Mouse (Mus musculus) MEL (cell line): ENCODE results near the gene Zfp64. TPM values are rescaled to one million over a fixed set of nuclear protein-coding genes. Genes with fewer than 3 reads are reported as not detected.
A peak's percentile ranks its signal among the peaks of the same experiment; 100 is the strongest.

Experiments
- DNase-seq: peaks from one replicate; pipeline ENCODE4 v3.0.0; 2011; ENCODE audit warnings: low read depth, low spot score
- H3K27ac ChIP-seq: 2 replicates; pipeline ENCODE4 v1.5.1; 2012; ENCODE audit warnings: low read depth, mild to moderate bottlenecking, control low read depth, low read length, moderate library complexity; ENCODE audit not compliant: control insufficient read depth
- H3K27me3 ChIP-seq, 2 experiments: fragments of 150-350 bp in 1 of 2; sonication (generic) in 1 of 2; 2 replicates each; pipeline ENCODE4 v1.6.1; 2012; ENCODE audit warnings: low read length in 2 of 2, mild to moderate bottlenecking in 2 of 2, improper control_type of control experiment in 1 of 2, moderate library complexity in 1 of 2; ENCODE audit not compliant: insufficient read depth in 2 of 2, control insufficient read depth in 1 of 2
- H3K36me3 ChIP-seq, 2 experiments: 2 replicates each; pipeline ENCODE4 v1.6.1; 2012 to 2014; ENCODE audit warnings: low read length in 2 of 2, improper control_type of control experiment in 1 of 2, inconsistent platforms in 1 of 2, mild to moderate bottlenecking in 1 of 2; ENCODE audit not compliant: insufficient read depth in 2 of 2, control insufficient read depth in 1 of 2
- H3K4me1 ChIP-seq, 2 experiments: fragments of 150-350 bp in 1 of 2; sonication (generic) in 1 of 2; 2 replicates each; pipeline ENCODE4 v1.6.1; 2012; ENCODE audit warnings: low read length in 2 of 2, improper control_type of control experiment in 1 of 2, mild to moderate bottlenecking in 1 of 2; ENCODE audit not compliant: insufficient read depth in 2 of 2, control insufficient read depth in 1 of 2
- H3K4me3 ChIP-seq, 2 experiments: fragments of 150-350 bp in 1 of 2; sonication (generic) in 1 of 2; 2 replicates each; pipeline ENCODE4 v1.5.1; 2012; ENCODE audit warnings: low read depth in 2 of 2, low read length in 2 of 2, mild to moderate bottlenecking in 2 of 2, moderate library complexity in 2 of 2, control low read depth in 1 of 2, improper control_type of control experiment in 1 of 2; ENCODE audit not compliant: control insufficient read depth in 1 of 2, insufficient read depth in 1 of 2
- H3K79me2 ChIP-seq: 2 replicates; pipeline ENCODE4 v1.6.1; 2012; ENCODE audit warnings: mild to moderate bottlenecking, low read length, moderate library complexity; ENCODE audit not compliant: control insufficient read depth, poor library complexity, insufficient read depth
- H3K9ac ChIP-seq: 2 replicates; pipeline ENCODE4 v1.6.1; 2012; ENCODE audit warnings: low read depth, mild to moderate bottlenecking, control low read depth, low read length, moderate library complexity; ENCODE audit not compliant: control insufficient read depth, poor library complexity, severe bottlenecking
- H3K9me3 ChIP-seq: fragments of 150-350 bp; sonication (generic); replicated peaks from 2 replicates; pipeline ENCODE4 v1.6.1; 2012; ENCODE audit warnings: mild to moderate bottlenecking, low read length, improper control_type of control experiment, moderate library complexity; ENCODE audit not compliant: insufficient read depth
- CHD1 ChIP-seq: IDR thresholded peaks from 2 replicates; pipeline ENCODE4 v1.6.1; 2012; ENCODE audit warnings: low read depth, mild to moderate bottlenecking, inconsistent platforms, low read length, improper control_type of control experiment
- CHD2 ChIP-seq: IDR thresholded peaks from 2 replicates; pipeline ENCODE4 v1.6.1; 2011; ENCODE audit warnings: low read length, improper control_type of control experiment
- CTCF ChIP-seq, 3 experiments: IDR thresholded peaks in 2 of 3; conservative IDR thresholded peaks in 1 of 3; 2 replicates each; pipeline ENCODE4 v1.5.1; 2011 to 2012; ENCODE audit warnings: low read length in 3 of 3, low read depth in 2 of 3, mild to moderate bottlenecking in 2 of 3, improper control_type of control experiment in 1 of 3, inconsistent platforms in 1 of 3, mixed read lengths in 1 of 3, moderate library complexity in 1 of 3; ENCODE audit not compliant: control insufficient read depth in 1 of 3, insufficient read depth in 1 of 3, poor library complexity in 1 of 3, severe bottlenecking in 1 of 3
- EP300 ChIP-seq, 2 experiments: IDR thresholded peaks; 2 replicates each; pipeline ENCODE4 v1.6.1; 2011; ENCODE audit warnings: improper control_type of control experiment in 2 of 2, low read length in 2 of 2, low read depth in 1 of 2, mild to moderate bottlenecking in 1 of 2
- ETS1 ChIP-seq: IDR thresholded peaks from 2 replicates; pipeline ENCODE4 v1.6.1; 2012; ENCODE audit warnings: low read depth, mild to moderate bottlenecking, inconsistent platforms, low read length, improper control_type of control experiment, moderate library complexity
- GABPA ChIP-seq: IDR thresholded peaks from 2 replicates; pipeline ENCODE4 v1.6.1; 2012; ENCODE audit warnings: low read depth, mild to moderate bottlenecking, inconsistent platforms, low read length, improper control_type of control experiment, moderate library complexity
- GATA1 ChIP-seq: IDR thresholded peaks from 2 replicates; pipeline ENCODE4 v1.6.1; 2011; ENCODE audit warnings: low read depth, low read length, improper control_type of control experiment
- HCFC1 ChIP-seq: IDR thresholded peaks from 2 replicates; pipeline ENCODE4 v1.6.1; 2012; ENCODE audit warnings: low read depth, mild to moderate bottlenecking, inconsistent platforms, low read length, improper control_type of control experiment, moderate library complexity
- MAFK ChIP-seq: IDR thresholded peaks from 2 replicates; pipeline ENCODE4 v1.6.1; 2011; ENCODE audit warnings: low read depth, mild to moderate bottlenecking, low read length, improper control_type of control experiment, borderline replicate concordance
- MAX ChIP-seq: IDR thresholded peaks from 2 replicates; pipeline ENCODE4 v1.6.1; 2011; ENCODE audit warnings: low read length, improper control_type of control experiment
- MYB ChIP-seq: IDR thresholded peaks from 2 replicates; pipeline ENCODE4 v1.6.1; 2011; ENCODE audit warnings: mild to moderate bottlenecking, low read depth, low read length, improper control_type of control experiment
- MYC ChIP-seq: IDR thresholded peaks from 2 replicates; pipeline ENCODE4 v1.6.1; 2011; ENCODE audit warnings: low read depth, mild to moderate bottlenecking, low read length, improper control_type of control experiment, moderate library complexity
- POLR2AphosphoS5 ChIP-seq: IDR thresholded peaks from 2 replicates; pipeline ENCODE4 v1.6.1; 2012; ENCODE audit warnings: low read depth, borderline replicate concordance, mild to moderate bottlenecking, inconsistent platforms, low read length, moderate library complexity, mixed read lengths
- TBP ChIP-seq: IDR thresholded peaks from 2 replicates; pipeline ENCODE4 v1.8.0; 2011; ENCODE audit warnings: low read depth, low read length, improper control_type of control experiment
- TCF12 ChIP-seq: IDR thresholded peaks from 2 replicates; pipeline ENCODE4 v1.6.1; 2014; ENCODE audit warnings: low read depth, mild to moderate bottlenecking, inconsistent platforms, low read length, improper control_type of control experiment, moderate library complexity
- USF2 ChIP-seq, 2 experiments: IDR thresholded peaks; 2 replicates each; pipeline ENCODE4 v1.6.1; 2011 to 2012; ENCODE audit warnings: improper control_type of control experiment in 2 of 2, low read length in 2 of 2, borderline replicate concordance in 1 of 2, inconsistent platforms in 1 of 2, low read depth in 1 of 2, mild to moderate bottlenecking in 1 of 2; ENCODE audit not compliant: insufficient read depth in 1 of 2
- ZC3H11A ChIP-seq: IDR thresholded peaks from 2 replicates; pipeline ENCODE4 v1.6.1; 2012; ENCODE audit warnings: low read depth, mild to moderate bottlenecking, inconsistent platforms, low read length, improper control_type of control experiment
- polyA plus RNA-seq, 2 experiments: library from polyadenylated mRNA; stranded (reverse) in 1 of 2; unstranded in 1 of 2; fragments of >175 nt in 1 of 2; fragments of >200 nt in 1 of 2; gene quantifications; 2 replicates each; pipeline versions ENCODE4 v1.2.1 to v1.2.4; 2012; ENCODE audit warnings: low replicate concordance in 2 of 2, low read depth in 1 of 2; ENCODE audit not compliant: insufficient read length in 2 of 2, insufficient read depth in 1 of 2, missing spikeins in 1 of 2
- total RNA-seq: library from RNA; depleted of rRNA; stranded (reverse); fragments of 300-350 nt; gene quantifications from 2 replicates; pipeline ENCODE4 v1.2.3, GENCODE M21; 2012

Zfp64 gene
- total and polyA plus RNA-seq, 3 experiments = 22.4 to 35.8 TPM; not detected in 1

DNA sequence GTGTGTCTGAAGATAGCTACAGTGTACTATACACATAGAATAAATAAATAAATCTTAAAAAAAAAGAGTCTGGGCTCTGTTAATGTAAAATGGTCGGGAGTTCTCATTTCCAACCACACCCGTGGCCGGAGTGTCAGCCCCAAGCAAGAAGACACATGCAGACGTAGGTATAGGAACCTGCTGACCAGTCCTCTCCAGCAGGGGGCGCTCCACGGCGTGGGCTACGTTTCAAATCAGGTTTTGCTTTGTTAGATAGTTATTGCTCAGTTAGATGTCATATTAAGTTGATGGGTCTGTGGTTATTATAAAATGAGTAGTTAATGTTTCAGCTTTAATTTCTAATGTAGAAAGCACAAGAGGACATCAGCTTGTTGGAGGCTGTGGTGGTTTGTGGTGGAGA, 52.8 kb downstream of the Zfp64 start:
- no peaks in the 10 kb centered on the region for H3K9me3 ChIP-seq
- H3K4me3 ChIP-seq = no peak overlapping the region
- H3K9ac ChIP-seq = no peak overlapping the region
- peak; percentile 34 for DNase-seq
- H3K27ac ChIP-seq = no peak overlapping the region
- TF ChIP-seq CTCF (IDR thresholded peaks at IDR 0.05 in 2 of 3, conservative IDR thresholded peaks at IDR 0.05 in 1 of 3; ENCODE audit: control insufficient read depth in 1 of 3, insufficient read depth in 1 of 3, low read depth in 2 of 3, low read length in 3 of 3, poor library complexity in 1 of 3, severe bottlenecking in 1 of 3) (peak; percentile 44 to 74 (median 54)), EP300 (IDR thresholded peaks at IDR 0.05; ENCODE audit: low read depth in 1 of 2, low read length in 2 of 2) (no peak), MAFK (no peak)
- no peaks in the 10 kb centered on the region for H3K79me2 ChIP-seq
- no peaks in the 10 kb centered on the region for H3K4me1 ChIP-seq
- no peaks in the 10 kb centered on the region for H3K36me3 ChIP-seq
- no peaks in the 10 kb centered on the region for H3K27me3 ChIP-seq

DNA sequence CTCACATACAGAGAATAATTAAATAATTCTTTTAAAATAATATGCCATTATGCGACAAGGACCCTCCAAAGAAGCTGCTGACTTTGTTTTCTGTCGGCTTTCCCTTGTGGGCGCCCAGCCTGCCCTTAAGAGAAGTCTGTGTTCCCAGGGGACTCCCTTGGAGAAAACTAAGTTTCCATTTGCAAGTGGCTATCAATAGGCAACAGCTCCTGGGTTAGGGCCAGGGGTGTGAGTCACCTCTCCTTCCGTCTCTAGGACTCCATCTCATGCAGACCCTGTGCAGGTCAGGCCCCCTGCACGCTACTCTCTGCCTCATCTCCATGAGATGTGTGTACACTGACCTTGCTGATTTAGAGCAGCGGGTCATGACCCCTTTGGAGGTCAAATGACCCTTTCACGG, 57.5 kb downstream of the Zfp64 start:
- DNase-seq = no peak
- Histone ChIP-seq H3K9me3 (no peaks in the 10 kb centered on the region), H3K36me3 (no peaks in the 10 kb centered on the region), H3K4me3 (no peak overlapping the region), H3K4me1 (no peaks in the 10 kb centered on the region), H3K9ac (no peak overlapping the region), H3K79me2 (no peaks in the 10 kb centered on the region), H3K27me3 (no peaks in the 10 kb centered on the region), H3K27ac (no peak overlapping the region)
- TF ChIP-seq CHD2 (no peak), TCF12 (no peak), MAX (no peak), HCFC1 (no peak), USF2 (IDR thresholded peaks at IDR 0.05; ENCODE audit: borderline replicate concordance in 1 of 2, insufficient read depth in 1 of 2, low read depth in 1 of 2, low read length in 2 of 2) (no peak), GATA1 (no peak), MYB (no peak), EP300 (IDR thresholded peaks at IDR 0.05; ENCODE audit: low read depth in 1 of 2, low read length in 2 of 2) (no peak), GABPA (no peak), ETS1 (no peak), TBP (no peak), ZC3H11A (no peak), POLR2AphosphoS5 (no peak), MYC (no peak), CHD1 (no peak)
